Mouse (Mus musculus) neutrophil, adult 5-6 weeks (primary cell): Measurements from ENCODE around the gene Trak1. TPM values are rescaled to one million over a fixed set of nuclear protein-coding genes. Genes with fewer than 3 reads are reported as not detected.
"Not testable (repeated sequence)": the region's sequence is repeated elsewhere in the genome, so short reads cannot be mapped to it uniquely, and the experiment has no call there.

Experiments
- ATAC-seq: fragments of 151-379, 151-347 bp; 2 replicates; pipeline ENCODE4 v1.8.0; 2017; ENCODE audit warnings: mild to moderate bottlenecking, moderate TSS enrichment; ENCODE audit not compliant: insufficient number of reproducible peaks, poor library complexity, low FRiP score, severe bottlenecking; ENCODE audit errors: extremely low read depth
- total RNA-seq: library from RNA; stranded (forward); fragments of 200-1000 nt; gene quantifications from 2 replicates; pipeline ENCODE4 v1.2.3, GENCODE M21; 2017

Trak1 gene
- total RNA-seq, 1 experiment from 2014 or later, result 45.3 TPM

DNA sequence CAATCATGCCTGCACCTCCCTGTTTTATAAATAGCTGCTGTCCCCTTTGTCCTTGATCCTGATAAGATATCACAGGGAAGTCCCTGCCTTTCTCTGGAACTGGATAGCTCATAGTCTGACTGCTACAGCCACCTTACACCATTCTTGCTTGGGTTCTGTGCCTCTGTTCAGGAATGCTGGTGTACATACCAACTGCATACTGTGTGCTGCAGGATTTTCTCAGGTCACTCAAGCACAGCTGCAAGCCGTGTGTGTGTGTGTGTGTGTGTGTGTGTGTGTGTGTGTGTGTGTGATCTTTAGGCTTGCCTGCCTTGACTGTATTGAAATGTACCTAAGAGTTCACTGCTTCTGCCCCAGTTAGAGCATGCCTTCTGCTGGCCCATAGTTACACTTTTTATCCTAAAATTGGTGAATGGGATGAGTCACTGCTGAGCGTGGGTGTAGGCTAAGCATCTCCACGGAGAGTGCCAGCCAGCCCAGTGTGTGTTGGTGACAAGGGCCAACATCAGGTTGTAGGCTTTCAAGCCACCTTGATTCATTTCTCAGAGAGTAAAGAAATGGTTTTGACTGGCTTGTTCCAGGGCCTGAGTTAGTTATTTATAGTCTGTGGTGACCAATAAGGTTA, 138.1 kb downstream of the Trak1 start:
- no peak for ATAC-seq

DNA sequence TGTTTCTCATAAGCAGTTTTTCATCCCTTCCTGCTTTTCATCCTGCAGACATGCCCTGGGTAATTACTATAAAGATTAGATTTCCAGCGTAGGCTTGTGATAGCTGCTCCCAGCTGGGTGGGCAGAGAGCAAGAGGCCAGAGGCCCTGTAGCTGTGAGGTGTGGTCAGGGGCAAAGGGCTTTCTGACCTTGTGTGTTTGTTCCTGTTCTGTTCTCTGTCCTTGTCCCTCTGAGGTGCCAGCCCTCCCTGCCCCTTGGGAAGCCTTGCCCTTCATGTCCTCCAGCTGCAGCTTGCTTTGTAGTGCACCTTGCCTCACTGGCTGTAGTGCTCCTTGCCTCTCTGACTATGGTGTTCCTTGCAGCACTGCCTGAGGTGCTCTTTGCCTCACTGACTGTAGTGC, 139.2 kb downstream of the Trak1 start:
- no peak for ATAC-seq

DNA sequence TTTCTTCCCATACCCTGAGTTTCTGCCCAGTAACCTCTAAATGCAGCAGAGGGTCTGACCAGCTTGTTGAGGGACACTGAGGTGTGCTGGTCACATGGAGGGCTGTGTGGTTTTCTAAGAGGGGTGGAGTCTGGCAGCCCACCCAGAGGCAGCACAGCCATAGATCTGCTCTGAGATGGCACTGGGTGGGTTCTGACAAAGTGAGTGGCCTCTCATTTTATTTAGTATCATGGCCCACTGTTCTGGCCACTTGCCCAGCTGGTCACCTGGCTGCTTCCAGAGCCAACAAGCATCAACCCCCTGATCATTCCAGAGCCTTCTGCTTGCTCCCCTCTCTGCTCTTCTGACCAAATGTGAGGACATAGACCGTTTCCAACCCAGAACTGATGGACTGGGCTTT, 144.8 kb downstream of the Trak1 start:
- ATAC-seq, result no peak

DNA sequence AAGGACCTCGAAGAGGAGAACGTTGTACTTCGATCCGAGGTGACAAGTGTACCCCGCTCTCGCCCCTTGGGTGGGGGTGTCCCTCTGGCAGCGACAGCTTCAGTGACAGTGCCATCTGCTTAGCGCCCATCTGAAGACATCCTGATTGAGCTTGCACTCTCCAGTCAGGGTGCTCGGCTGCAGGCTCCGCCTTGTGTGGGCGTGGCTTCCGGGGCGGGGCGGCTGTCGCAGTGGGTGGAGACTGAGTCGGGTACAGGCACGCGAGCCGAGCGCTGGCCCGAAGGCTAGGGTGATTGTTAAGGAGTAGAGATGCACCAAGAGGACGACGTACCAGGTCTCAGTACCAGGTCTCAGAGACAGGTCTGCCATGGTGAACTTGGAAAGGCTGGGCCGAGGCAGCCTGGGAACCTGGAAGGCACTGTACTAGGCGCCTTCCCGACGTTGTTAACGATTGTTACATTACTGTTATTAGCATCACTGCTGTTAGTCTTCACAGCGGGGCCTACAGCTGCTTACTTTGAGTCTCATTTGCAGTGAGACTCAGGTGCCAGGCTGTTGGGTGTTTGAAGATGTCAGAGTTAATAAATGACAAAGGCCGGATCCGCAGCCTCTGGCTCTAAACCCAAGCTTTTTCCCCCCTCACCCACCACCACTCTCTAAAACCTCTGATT, 146.5 kb downstream of the Trak1 start:
- ATAC-seq, result no peak

DNA sequence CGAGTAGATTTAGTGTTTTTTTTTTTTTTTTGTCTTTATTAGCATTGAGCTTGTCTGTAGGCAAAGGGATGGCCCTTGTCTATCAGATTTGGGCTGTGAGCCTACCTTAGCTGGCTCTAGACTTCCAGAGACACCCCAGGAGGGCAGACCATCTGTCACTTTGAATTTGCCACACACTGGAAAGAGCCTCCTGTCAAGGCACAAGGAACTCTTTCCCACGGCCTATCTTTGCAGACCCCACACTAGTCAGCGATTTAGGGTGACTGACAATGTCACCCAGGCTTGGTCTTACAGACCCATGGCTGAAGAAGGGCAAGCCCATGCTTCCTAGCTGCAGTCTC, 147.0 kb downstream of the Trak1 start:
- ATAC-seq, result no peak

DNA sequence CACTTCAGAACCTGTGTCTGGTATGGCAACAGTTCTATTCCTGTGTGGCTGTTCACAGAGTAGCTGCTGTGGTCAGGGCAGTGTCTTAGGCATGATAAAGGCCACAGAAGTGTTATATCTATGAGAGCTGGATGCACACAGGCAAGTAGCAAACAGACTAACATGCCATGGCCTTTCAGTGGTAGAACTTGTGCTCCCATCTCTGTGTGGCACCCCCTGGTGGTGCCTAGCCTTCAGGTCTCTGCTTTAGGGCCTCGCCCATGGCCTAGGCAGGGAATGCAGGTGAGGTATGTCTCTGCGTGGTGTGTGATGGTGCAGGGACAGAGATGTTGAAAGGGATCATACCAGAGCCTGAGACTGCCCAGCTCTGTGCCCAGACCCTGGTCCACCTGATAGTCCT, 148.1 kb downstream of the Trak1 start:
- ATAC-seq, result no peak

DNA sequence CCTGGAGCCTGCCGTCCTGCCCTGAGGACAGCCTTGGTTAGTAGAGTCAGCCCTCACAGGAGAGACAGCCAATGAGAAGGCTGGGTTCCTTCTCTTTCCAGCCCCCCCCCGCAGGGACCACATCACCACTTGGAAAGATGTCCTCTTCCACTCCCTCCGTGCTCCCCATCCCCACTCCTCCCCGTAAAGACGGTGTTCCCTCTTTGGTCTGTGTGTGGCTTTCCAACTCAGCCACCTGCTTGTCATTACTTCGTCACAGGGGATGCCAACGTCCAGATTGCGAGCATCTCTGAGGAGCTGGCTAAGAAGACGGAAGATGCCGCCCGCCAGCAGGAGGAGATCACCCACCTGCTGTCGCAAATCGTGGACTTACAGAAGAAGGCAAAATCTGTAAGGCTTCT, 149.1 kb downstream of the Trak1 start:
- ATAC-seq, result no peak

DNA sequence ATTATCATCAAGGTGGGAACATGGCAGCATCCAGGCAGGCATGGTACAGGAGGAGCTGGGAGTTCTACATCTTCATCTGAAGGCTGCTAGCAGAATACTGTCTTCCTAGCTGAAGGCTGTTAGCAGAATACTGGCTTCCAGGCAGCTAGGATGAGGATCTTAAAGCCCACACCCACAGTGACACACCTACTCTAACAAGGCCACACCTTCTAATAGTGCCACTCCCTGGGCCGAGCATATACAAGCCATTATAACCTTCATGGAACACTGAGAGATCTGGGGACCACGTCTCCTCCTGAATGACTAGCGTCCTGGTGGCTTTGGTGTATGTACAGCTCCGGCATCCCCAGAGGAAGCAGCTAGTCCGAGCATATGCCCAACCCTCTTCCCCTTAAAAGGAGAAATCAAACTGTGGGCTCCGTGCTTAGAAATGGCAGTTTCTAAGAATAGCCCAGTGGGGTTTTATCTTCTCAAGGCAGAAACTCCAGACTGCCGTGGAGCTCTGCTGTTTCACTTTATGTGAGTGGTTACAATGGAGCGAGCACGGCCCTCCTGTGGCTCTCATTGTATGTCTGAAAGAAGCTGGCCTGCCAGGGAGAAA, 155.1 kb downstream of the Trak1 start:
- not testable (repeated sequence) for ATAC-seq

DNA sequence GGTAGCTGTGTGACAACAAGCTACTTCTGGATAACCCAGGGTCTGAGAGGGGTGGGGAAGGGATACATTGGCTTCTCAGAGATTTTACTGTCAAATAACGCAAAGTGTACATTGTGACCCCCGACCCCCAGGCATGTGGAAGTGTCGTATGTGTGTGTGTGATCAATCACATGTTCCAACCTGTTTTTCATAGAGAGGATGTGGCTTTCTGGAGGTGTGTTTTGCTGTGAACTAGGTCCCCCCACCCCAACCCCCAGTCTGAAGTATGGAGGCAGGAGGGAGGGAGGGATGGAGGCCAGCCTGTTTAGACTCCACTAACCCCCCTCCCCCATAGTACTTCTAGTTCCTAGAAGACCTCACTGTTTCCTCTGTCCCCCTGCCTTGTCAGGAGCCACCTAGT, 157.6 kb downstream of the Trak1 start:
- peak; percentile 18; the same call in 1 of the 2 replicates for ATAC-seq

DNA sequence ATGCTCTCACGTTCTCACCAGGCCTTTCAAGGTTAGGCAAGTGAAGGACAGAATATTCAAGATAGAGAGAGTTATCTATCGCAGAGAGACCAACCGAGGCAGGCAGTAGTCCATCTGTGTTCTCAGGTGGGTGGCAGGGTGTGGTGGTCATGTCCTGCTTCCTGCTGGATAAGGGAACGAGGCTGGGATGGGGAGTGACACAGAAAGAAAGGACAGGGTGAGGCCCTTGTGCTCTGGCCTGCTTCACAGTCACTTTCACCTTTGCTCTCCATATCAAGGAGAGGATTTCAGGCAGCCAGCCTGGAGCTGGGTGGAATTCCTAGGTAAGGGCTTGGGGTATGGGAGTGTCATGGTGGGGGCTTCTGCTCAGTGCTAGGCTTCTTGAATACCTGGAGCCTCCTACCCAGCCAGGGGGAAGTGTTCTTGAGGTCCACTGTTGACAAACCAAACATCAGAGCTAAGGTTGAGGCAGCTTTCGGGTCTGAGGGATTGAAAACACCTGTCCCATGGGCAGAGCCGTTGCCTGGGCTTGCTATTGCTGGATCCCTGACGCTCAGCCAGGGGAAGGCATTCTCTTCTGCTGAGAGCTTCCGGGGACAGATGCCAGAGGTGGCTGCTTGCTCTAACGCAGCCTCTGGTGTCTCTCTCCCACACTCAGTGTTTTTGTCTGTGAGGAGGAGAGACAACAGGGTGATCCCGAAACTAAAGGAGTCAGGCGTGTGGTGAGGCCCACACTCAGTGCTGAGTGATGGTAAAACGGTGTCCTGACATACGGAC, 159.6 kb downstream of the Trak1 start:
- ATAC-seq, result no peak

DNA sequence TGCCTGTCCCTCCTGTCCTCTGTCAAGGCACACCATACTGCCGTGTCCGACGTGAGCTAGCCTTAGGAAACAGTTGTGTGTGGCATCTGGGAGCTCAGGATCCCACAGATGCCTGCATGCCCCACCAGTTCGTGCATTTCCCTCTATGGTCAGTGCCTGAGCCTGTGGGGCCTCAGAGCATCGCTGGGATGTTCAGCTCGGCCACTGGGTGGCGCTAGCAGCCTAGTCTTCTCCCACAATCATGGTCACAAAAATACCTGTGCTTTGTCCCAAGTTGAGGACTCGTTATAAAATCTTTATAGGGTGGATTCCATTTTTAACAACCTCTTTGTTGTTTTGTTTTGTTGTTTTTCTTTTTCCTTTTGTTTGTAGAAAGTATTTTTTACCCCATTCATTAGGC, 161.2 kb downstream of the Trak1 start:
- no peak for ATAC-seq

DNA sequence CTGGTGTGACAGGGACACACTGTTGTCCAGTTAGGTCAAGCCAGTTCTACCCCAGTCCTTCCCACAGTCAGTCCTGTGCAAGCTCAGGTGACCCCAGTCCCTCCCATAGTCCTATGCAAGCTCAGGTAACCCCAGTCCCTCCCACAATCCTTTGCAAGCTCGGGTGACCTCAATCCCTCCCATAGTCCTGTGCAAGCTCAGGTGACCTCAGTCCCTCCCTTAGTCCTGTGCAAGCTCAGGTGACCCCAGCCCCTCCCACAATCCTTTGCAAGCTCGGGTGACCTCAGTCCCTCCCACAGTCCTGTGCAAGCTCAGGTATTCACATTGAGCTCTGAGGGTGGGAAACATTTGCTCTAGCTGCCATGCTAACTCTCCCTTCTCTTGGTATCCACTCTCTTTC, 162.6 kb downstream of the Trak1 start:
- ATAC-seq, result no peak

DNA sequence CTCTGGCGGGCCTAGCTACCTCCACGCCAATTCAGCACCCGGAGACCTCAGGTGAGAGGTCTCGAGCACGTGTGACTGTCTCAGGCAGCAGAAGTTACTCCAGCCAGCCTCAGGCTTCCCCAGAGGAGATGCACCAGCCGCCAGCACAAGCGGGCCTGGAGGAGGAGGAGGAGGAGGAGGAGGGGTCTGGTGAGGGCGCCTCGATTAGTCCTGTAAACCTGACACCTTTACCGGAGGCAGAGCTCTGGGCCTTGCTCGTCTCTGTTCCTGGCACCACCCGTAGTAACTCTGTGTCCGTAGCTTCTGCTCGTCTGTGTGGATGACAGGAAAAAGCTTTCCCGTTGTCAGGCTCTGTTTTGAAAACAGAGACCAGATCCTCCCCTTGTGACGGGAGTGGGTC, 163.2 kb downstream of the Trak1 start:
- no peak for ATAC-seq

DNA sequence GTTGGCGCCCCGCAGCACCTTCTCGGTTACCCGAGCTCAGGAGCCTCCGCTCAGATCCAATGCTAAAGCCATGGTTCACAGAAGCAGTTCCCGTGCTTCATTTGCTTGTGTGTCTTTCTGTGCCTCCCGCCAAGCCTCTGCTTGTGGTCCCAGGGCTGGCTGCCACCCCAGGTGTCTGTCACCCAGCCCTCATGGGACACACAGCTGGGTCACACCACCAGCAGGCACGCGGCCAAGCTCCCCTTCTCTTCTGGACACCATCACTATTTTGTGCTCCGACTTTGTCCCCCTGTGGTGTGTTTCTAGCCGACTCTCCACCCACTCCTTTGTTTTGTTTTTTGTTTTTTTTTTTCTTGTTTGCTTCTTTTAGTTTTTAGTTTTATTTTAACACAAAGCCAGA, 170.2 kb downstream of the Trak1 start:
- no peak for ATAC-seq

DNA sequence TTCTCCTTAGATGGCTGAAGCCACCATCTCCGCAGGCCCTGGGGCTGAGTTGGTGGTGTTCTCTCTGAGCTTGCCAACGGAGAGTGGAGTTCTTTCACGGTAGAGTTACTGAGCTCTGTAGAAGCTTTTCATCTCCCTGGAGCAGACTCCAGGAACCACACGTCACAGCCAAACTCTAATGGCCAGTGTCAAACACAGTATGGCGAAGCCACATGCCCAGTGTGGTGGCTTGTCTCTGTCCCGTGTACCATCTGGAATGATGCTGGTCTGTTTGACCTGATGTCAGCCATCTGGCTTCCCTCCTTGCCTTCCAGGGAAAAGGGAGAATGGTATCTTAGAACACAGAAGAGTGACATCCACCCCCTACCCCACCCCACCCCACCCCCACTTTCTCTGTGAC, 172.4 kb downstream of the Trak1 start:
- ATAC-seq, result no peak

DNA sequence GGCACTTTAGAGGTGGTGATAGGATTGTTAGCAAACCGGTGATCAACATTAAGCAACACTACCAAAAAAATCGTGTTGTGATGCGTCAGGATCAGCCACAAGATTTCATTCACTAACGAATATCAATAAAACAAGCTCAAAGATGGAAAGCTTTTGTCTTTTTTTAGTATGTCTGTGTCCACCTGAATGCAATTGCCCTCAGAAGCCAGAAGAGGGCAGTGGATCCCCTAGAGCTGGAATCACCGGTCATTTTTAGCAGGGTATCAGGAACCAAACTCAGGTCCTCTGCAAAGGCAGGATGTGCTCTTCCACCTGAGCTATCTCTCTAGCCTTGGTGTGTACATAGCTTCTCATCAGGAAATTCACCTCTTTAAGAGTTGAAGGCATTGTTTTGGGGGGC, 177.5 kb downstream of the Trak1 start:
- ATAC-seq, result no peak

DNA sequence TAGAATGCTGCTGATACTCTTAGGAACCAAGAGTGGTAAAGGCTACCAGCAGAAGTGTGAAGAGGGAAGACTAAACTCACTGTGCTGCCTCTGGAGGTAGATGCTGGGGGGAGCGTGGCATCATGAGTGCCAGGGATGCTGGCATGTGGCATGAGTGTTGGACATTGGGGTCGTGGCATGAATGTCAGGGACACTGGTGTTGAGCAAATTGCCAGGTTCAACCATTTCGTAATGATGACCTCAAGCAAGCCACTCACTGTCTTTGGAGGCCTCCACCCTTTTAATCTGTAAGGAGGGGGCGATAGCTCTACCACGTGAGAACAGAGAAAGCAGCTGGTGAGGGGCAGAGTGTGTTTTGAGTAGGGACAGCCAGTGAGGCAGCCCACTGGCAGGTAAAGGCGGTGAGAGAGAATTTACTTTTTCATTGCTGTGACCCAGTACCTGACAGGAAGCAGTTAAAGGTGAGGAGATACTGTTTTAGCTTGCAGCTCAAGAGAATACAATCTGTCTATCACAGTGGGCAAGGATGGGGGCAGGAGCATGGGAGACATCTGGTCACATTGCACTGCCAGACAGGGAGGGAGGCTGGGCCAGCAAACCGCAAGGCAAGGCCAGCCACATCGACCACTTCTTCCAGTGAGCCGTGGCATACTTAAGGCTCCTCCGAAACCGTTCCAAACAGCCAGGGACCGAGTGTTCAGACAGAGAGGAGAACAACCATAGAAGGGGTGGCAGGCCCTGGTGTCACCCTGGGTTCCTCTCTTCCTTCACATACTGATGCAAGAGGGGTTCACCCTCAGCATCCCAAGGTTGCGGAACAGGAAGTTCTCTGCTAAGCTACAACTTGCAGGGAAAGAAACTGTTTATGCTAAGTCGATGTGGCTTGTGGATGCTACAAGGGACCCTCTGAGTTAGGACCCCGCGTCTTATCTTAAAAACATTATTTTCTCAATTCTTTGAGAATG, 178.5 kb downstream of the Trak1 start:
- no peak for ATAC-seq

DNA sequence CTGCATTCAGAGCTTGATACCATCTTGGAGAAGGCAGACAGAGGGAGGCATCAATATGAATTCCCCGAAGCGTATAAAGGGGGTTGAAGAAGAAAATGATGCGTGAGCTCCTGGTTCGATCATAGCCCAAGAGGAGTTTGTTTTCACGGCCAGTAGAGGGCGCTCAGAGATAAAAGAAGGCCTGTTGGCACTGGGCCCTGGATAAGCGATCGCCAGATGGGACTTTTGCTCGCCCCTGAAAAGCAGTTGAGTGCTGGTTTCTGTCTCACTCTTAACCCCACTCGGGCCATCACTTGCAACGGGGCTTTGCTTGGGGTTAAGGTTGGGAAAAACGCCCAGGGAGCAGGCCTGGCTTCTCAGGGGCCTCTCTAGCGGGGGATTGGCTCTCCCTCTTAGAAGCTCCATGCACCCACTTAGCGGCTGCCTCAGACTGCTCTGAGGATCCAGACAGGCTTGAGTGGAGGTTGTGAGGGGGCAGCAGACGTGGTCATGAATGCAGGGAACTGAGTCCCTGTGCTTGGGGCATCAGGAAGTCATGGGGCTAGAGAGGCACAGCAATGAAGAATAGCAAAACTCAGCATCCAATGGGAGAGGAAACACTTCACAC, 180.1 kb downstream of the Trak1 start:
- no peak for ATAC-seq
